Mouse (Mus musculus) adrenal gland, postnatal 0 days (tissue): ENCODE results near the gene Gm45261. TPM values are rescaled to one million over a fixed set of nuclear protein-coding genes. Genes with fewer than 3 reads are reported as not detected.

Source experiments
- polyA plus RNA-seq: library from polyadenylated mRNA; unstranded; fragments of >200 nt; fragmentation: Nextera tagmentation; extraction: Ambion mirVana; gene quantifications from 2 replicates; pipeline ENCODE4 v1.2.1, GENCODE M21; 2015

The Gm45261 gene
- polyA plus RNA-seq = not detected in 2 replicates

DNA sequence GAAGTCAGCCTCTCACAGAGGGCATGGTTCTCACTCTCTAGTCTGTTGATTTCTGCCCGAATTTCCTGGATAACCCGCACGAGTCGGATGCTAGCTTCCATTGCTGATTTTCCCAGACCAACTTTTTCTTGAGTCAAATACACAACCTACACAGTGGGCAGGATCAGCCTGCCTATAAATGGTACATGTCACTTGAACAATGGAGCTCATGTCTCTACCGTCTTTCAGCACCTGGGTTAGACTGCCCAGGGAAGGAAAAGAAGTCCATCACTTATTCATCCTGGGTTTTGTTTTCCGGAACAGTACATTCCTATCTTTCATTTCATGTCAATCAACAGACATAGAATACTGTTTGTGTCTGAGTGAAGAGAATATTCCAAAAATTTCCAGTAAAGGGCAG, at the start of gene Gm45261:
Gm45261 (minus strand) TSS at position 101 of the 400 bp plus-strand sequence.

Other genes with a start within 250 kb of the Gm45261 start
- 0.14 and 0.39 TPM in 2 replicates for gene Fam124b, start 243.0 kb downstream of the Gm45261 start, polyA plus RNA-seq
- gene Cul3, start 121.0 kb downstream of the Gm45261 start, polyA plus RNA-seq = 18.0 and 22.0 TPM in 2 replicates